Mouse (Mus musculus): ENCODE measurements around the gene Ric1.

- TF ChIP-seq CTCF (IDR thresholded peaks at IDR 0.05; ENCODE audit: extremely low read depth, insufficient read depth, low read length) (no peak), POLR2A (IDR thresholded peaks at IDR 0.05; ENCODE audit: extremely low read depth, insufficient read depth, low read length) (no peak)
Measured at GRCm38 (mm10) chr19:29488420-29488819, 33.7 kb upstream of the Ric1 start.
